Mouse (Mus musculus) heart, postnatal 25 days (tissue): ENCODE measurements around the gene Deup1. TPM values are rescaled to one million over a fixed set of nuclear protein-coding genes. Genes with fewer than 3 reads are reported as not detected.
A peak's percentile ranks its signal among the peaks of the same experiment; 100 is the strongest.

Source experiments
- DNase-seq: peaks from one replicate; pipeline ENCODE4 v3.0.0; 2022; ENCODE audit warnings: low spot score
- intact Hi-C: fragments of 180-260 bp; cut with DNase I; formaldehyde crosslinking; loops from one replicate; pipeline ENCODE4 v1.15.1; 2025
- total RNA-seq, 2 experiments: library from RNA; stranded (reverse); gene quantifications; 2 replicates each; pipeline ENCODE4 v1.2.3; 2021

The Deup1 gene
- under 1 TPM in 1 of 2 experiments, not detected in 1; 0.25 TPM for total RNA-seq

DNA sequence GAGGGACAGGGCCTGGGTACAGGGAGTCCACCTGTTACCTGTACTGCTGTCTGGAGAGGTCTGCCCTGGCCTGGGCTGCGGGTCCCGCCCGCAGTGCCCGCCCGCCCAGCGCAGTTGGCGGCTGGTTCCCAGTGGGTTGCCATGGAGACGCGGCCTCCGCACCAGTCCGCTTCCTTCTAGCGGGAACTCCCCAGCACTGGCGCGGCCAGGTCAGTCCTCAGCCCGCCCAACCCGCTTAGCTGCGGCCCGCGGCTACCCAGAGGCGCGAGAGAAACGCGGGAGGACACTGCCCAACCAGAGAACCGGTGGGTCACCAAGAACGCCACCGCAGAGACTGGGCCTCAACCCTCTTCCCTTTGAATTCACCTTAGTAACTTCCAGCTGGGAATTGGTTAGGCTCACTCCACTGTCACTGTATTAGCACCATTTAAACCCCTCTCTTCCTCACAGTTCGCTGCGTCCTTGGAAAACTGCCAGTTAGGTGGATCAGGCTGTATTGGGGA lies at the start of gene Deup1:
Deup1 (minus strand) TSS at position 149 of the 503 bp plus-strand sequence.
- DNase-seq = peak; percentile 3
- intact Hi-C loops = no loop called here

DNA sequence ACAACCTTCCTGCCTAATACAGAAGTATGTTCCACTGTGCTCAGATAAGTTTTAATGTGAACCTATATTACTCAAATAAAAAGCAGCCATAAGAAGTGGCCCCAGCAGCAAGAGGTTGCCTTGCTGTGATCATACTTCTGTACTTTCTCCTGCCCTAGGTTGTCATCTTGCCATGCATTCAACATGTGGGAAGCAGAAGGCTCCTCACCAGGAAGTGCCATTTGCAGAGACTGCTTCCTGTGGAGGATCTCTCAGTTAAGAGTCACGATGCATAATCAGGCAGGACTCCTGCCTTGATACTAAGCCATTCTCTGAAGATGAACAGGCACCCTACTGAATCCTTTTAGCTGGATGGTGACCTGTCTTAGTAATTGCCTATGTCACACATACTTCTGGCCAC lies 44.5 kb upstream of the Deup1 start:
- intact Hi-C loops = no loop called here

DNA sequence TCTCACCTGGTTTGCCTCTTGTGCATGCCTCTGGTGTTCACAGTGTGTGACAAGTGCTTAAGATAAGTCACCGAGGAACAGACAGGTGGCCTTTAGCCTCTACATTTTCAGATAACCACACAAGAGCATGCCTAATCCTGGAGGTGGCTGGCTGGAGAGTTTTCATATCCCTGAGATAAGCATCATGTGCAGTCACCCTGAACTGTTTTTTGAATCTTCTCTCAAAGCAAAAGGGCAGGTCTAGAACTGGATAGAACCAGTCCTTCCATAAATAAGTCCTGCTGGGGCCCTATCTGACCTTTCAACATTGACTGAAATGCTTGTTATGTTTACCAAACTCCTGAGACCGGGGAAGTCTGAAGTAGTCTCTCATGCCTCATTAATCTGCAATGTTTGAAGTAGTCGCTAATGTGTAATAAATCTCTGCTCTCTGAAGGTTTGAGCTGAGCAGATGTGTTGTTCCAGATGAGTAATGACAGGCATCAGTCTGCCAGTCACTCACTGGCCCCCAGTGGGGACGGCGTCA lies 42.3 kb upstream of the Deup1 start:
- no peak for DNase-seq
- intact Hi-C loops = no loop called here

More for the DNA sequence above, 44.5 kb upstream of the Deup1 start:
- DNase-seq = no peak

DNA sequence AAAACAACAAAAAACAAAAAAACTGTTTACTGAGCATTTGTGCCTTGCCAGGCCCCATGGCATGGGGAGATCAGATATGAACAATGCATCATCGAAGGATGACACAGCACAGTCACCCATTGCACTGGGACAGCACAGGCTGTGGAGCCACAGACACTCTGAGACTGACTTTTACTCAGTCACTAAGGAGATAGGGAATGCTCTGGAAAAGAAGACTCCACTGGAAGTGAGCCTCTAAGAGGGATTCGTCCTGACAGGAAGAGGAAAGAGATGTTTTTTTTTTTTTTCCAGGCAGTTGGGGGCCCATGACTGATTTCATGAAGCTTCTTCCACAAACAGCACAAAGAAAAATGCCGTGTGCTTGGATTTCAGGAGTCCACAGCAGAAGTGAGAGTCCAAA lies 41.7 kb upstream of the Deup1 start:
- no peak for DNase-seq
- intact Hi-C loops = no loop called here

DNA sequence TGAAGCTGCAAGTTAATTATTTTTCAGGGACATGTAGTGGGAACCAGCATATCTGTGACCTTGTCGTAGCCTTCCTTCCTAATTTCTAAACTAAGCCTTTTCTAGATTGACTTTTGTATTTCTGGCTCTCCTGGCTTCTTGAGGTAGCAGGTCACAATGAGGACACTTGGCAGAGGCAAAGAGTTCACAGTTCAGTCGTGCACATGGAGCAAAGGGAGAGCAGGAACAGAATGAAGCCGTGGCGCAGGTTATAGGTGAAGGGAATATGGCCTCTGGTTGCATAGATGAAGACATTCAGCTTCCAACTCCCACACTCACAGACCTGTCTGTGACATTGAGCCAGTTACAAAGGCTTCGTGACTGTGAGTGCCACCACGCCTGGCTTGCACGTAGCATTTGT lies 36.9 kb upstream of the Deup1 start:
- intact Hi-C loops = no loop called here
- DNase-seq = no peak

DNA sequence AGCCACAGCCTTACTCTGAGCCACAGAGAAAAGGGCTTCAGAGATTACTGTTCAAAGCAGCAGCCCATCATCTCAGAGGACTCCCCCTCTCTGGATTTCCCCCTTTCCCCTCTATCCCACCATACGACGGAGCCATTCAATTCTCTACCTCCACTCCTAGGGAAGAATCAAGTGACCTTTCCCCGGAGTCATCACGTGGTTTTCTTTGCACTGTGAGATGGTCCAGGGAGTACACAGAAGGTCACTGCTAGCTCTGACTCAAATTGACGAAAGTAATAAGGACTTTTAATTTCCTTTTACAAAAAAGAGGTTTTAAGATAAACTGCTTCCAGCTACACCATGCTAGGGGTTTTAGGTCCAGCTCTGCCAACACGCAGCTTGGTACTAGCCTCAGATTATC lies 31.3 kb upstream of the Deup1 start:
- intact Hi-C loops = no loop called here
- no peak for DNase-seq

DNA sequence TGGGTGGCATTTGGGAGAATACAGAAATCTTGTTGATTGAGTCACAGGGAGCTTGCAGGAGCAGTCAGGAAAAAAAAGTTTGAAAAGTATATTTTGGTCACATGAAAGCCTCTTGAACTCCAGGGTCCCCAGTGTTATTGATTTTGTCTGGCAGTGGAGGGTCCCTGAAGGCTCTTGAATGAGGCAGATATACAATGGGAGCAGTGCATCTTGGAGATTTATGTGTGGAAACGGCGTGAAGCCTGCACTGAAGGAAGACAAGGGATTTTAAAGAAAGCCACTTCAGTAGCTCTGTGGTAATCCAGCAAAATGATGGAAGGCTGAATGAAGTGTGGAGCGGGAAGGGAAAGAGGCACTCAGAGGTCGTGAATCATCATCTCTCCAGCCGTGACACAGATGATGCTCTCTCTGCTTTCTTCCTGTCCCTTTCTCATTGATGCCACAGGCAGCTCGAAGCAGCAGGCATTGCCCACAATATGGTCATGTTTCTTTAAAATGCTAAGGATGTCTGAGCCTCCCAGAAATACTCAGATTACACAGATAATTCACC lies 30.6 kb upstream of the Deup1 start:
- intact Hi-C loops = no loop called here
- no peak for DNase-seq

DNA sequence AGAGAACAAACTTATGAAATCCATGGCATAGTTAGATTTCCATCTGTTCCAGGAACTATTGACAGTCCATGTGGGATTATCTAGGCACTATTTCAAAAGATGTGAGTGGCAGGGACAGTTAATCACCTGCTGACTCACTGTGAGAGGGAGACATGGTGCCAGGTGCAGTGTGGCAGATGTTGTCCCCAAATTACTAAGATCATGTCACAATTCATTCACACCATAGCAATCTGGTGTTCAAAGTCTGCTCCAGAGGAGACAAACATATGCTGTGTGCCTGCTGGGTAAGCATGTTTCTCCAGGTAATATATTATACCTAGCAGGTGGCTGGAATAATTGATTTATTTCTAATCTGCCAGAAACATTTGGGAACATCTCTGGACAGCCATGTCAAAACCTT lies 25.3 kb upstream of the Deup1 start:
- no peak for DNase-seq
- intact Hi-C loops = no loop called here

DNA sequence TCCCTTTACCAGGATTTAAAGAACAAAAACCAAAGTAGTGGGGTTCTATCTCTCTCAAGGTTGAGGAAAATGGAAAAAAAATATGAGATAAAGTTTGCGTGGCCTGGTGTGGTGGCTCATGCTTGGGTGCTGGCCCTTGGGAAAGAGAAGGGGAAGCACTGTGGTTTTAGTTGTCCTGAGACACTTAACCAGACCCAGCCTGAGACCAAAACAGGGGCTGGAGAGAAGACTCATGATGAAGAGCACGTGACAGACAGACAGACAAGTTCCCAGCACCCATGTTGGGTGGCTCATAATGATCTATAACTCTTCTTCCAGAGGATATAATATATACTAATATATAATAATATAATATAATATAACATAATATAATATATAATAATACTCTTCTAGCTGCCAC lies 22.2 kb upstream of the Deup1 start:
- intact Hi-C loops = no loop called here
- no peak for DNase-seq

DNA sequence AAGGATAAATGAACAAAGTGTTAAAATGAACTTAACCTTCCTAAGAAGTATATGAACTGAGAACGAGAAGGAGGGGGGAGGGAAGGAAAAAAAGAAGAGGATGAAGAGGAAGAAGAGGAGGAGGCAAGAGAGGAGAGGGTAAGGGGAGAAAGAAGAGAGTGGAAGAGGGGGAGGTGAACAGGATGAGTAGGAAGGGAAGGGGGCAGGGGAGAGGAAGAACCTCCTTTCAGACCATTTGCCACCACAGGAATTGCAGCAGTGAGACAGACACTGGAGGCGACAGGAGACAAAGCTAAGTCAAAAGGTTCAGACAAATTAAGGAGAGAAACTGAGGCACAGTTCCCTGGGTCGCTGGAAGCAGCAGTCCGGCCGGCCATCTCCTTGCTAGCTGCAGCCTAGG lies 349 bp downstream of the Deup1 start:
- DNase-seq = no peak

DNA sequence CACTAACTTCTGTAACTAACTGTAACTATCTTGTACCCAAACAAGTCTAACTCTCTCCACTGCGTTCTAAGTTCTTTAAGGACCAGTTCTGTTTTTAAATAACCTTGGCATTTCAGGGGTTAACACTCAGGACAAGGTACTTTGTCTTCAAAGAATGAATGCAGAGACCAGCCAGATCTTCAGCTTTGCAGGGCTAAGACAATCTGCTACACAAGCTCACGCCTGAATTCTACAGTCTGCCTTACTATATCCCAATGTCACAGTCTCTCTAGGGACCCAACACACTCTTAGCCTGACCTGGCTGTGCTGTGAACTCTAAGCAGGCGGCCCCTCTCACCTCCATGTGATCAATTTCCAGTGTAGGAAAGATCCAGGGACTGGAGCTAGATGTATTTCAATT lies 3.0 kb downstream of the Deup1 start:
- intact Hi-C loops = no loop called here
- no peak for DNase-seq

More for the DNA sequence above, 349 bp downstream of the Deup1 start:
- intact Hi-C loops = no loop called here

DNA sequence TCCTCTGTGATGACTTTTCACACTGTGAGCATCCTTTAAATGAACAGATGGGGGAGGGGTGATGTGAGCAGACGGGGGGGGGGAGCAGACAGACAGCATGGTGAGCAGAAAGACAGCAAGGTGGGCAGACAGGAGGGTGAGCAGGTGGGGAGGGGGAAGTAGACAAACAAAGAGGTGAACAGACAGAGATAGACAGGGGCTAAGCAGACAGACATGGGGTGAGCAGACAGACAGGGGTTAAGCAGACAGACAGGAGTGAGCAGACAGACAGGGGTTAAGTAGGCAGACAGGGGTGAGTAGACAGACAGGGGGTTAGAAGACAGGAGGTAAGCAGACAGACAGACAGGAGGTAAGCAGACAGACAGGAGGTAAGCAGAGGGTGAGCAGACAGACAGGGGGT lies 8.0 kb downstream of the Deup1 start:
- no peak for DNase-seq
- intact Hi-C loops = no loop called here

DNA sequence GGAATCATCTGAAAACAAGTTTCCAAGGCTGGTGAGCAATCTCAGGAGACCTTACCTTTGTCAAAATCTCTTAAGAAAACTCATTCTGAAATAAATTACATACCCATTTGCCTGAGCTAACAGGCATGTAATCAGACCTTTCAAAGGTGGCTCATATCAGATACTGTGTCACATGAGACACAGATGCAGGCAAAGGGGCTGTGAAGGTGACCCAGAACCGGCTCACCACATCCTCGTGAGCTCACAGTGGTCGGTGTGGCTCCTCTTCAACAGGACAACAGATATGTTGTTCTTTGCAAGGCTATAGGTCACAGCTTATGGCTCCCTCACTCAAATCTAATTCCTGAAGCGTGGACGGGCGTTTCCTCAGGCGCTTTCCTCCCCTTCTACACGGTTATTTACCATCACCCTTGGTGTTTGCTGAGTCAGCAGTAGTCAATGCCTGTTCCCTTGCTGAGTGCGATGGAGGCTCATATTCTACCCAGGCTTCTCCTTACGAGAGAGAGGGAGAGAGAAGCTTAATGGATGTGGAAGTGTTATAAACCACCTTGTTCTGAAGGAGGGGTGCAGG lies 8.6 kb downstream of the Deup1 start:
- intact Hi-C loops = no loop called here
- DNase-seq = no peak

DNA sequence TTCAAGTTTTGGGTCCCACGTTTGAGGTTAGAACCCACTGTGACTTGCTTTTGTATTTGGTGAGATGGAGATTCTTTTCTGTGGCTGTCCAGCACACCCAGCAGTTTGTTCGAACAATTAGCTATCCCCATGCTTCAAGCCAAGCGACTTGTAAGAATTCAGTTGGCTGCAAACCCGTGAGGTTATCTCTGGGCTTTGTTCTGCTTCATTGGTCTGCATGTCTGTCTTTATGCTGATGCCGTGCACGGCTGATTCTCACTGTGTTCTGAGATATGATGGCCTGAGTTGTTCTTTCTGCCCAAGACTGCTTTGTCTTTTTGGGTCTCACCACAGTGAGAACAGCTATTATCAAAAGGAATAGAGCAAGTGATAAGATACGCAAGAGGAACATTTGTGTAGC lies 10.7 kb downstream of the Deup1 start:
- no peak for DNase-seq
- intact Hi-C loops = no loop called here

DNA sequence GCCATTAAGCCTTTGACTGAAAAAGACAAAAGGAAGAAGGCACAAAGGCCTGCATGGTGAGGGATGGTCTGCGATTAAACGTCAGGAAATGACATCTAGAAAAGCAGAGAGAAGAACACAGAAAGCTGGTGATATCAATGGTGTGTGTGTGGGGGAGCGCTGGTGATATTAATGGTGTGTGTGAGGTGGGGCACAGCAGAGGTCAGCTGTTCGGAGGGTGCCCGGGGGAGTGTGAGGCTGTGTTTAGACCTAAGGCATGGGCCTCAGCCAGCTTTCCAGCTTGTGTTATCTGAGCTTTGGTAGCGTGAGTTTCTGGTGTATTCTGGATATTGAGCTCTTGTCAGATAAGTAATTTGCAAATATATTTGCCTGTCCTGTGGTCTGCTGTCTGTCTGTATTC lies 11.3 kb downstream of the Deup1 start:
- DNase-seq = no peak
- intact Hi-C loops = no loop called here

DNA sequence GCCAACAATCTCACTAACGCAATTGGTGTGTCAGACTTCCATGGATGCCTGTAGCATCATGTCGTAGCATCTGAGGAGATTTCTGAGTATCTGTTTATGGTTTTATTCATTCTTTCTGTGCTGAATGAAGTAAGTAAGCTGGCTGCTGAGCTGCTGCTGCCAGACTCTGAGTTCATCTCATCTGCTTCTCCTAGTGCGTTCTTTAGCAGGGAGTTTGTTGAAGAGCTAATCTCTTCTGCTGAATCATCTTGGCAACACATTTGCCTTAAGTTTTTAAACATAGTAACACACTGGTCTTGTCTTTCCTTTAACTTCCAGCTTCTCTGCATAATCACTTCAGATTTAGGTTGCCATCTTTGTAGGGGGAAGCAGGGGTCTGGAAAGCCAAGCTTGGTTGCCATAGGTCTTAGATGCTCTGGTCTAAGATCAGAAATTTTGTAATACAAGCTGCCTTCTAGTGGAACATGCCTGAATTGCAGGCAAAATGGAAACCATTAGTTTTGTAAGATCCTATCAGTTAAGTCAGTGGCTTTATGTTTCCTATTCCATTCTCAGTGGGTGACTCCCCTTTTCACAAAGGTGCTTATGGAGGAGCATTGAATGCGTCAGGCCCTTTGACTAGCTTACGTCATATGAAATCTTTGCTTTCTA lies 18.3 kb downstream of the Deup1 start:
- DNase-seq = no peak
- intact Hi-C loops = loop anchor here (5.0 kb wide), 1 partner anchor 117 kb away; the partner anchor contains the start of gene Smco4

DNA sequence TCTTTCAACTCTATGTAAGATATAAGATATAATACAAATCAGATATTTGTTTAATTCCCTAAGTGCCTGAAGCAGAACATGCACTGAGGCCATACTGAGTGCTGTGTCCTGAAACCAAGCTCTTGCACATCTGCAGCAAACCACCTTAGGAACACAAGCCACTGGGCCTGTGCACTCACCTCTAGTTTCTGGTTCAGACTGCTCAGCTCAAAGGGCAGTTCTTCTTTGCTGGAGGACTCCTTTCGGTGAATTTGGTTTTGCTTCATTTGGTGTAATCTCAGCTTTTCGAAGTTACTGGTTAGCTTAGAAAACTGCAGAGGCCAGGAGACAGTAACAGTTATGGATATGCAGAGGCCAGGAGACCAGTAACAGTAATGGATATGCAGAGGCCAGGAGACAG lies 20.1 kb downstream of the Deup1 start:
- no peak for DNase-seq
- intact Hi-C loops = loop anchor here (5.0 kb wide), 1 partner anchor 115 kb away; the partner anchor contains the start of gene Smco4

DNA sequence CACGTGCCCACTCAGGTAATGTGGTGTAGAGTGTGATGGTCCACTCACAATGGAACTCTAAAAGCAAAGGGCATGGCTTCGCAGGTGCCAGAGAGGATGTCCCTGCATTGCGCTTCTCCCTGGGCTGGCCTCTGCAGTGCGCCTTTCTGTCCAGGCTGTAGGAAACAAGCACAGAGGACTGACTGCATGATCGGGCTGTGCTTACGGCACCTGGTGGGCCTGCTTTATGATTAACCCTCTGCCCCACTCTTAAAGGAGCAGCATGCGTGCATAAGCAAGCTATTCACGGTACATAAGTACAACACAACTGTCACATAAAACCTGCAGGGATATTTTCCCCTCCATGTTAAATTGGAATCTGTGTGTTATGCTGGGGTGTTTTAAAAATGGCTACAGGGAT lies 24.6 kb downstream of the Deup1 start:
- no peak for DNase-seq
- intact Hi-C loops = no loop called here

DNA sequence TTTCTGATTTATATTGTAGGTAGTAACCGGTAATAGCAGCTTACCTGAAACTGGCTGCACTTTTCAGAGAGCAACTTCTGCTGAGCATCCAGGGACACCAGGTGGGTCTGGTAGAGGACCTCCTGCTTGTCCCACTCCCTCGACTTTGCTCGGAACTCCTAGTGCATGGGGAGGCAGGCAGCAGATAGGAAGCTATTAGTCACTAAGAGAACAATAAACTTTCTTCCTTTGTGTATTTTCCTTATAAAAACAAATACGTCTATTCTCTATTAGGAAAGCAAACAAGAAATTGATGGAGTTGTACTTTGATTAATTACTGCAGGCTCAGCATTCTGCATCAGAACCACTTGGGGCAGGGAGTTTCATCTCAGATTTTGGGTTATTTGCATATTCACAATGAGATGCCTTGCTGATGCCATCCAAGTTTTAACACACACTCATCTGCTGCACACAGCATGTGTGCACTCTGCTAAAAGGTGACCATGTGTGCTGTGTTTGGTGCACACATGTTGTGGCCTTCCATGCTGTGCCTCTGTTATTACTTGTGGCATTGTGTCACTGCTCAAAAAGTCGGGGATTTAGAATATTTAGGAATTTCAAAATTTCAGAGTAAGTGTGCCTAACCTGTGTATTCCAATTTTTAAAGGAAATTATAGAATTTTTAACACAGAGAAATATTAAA lies 26.7 kb downstream of the Deup1 start:
- intact Hi-C loops = no loop called here
- DNase-seq = no peak

DNA sequence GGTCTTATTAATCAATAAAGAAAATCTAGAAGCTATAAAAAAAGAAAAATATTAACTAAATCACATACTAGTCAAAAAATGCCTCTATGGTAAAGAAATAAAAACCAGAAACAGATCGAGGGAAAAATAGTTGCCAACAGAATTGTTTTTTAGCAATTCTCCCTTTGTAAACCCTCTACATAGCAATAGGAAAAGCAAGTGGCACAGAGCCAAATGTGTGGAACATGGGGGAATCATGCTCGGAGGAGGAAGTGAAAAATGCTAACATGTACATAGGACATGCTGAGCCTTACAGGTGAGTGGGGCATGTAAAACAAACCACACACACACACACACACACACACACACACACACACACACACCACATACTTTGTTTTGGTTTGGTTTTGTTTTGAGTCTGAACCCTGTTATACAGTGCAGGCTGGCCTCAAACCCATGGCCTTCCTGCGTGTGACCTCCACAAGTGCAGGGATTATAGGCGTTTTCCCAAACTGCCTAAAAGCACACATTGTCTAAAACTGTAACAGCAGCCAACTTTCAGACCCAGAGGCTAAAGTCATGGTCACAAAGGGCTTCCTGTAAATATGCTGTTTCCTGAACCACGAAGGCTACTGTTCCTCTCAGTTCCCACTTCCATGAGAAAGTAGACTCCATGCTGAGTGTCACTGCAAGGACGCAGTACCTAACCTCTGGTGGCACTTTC lies 27.4 kb downstream of the Deup1 start:
- intact Hi-C loops = no loop called here
- no peak for DNase-seq
